Mouse (Mus musculus): Measurements from ENCODE around the gene Gm4869.
A peak's percentile ranks its signal among the peaks of the same experiment; 100 is the strongest.

Gene Gm4869

GRCm38 (mm10) chr5:140521196-140521595 is 75.8 kb downstream of the Gm4869 start:
- DNase-seq (ENCODE audit: low spot score) = no peak

GRCm38 (mm10) chr5:140526754-140527153 is 81.3 kb downstream of the Gm4869 start:
- no peak for DNase-seq (ENCODE audit: low spot score)

GRCm38 (mm10) chr5:140538111-140538683 is 92.8 kb downstream of the Gm4869 start:
- DNase-seq (ENCODE audit: low spot score) = no peak

- DNase-seq (ENCODE audit: low spot score) = peak; percentile 94
Observed at GRCm38 (mm10) chr5:140540106-140540505, 94.7 kb downstream of the Gm4869 start.

- DNase-seq (ENCODE audit: low spot score) = no peak
Observed at GRCm38 (mm10) chr5:140542811-140543575, 97.5 kb downstream of the Gm4869 start.

Data from retina, embryonic 14.5 days (tissue).